In genomic region chr12:3414956-3415355, GRCm38 (mm10) we compare ENCODE assay signal across 24 mouse cellular contexts.
"Had no signal": no experiment of that assay in that cellular context is flagged by ENCODE, and none has a peak within 500 bp of the region (broad histone marks: within the 10 kb centered on the region; RNA-seq: fewer than 3 reads in every experiment).

No protein-coding gene starts in this region.

- H3K9me3 ChIP-seq: heart, embryonic 15.5 days; hindbrain, embryonic 13.5 days; hindbrain, embryonic 15.5 days; kidney, embryonic 15.5 days; limb, embryonic 10.5 days; liver, embryonic 13.5 days had no signal

- DNase-seq: gastrocnemius, postnatal 14 days; gastrocnemius, postnatal 36 days; heart, adult 11 months; heart, adult 2 months; heart, postnatal 14 days; heart, postnatal 36 days; kidney, adult 11 months; kidney, adult 2 months; kidney, adult 9 months; kidney, postnatal 14 days; kidney, postnatal 36 days; layer of hippocampus, adult 9-11 months; layer of hippocampus, postnatal 36 days; liver; liver, embryonic 13.5 days had no signal

- H3K36me3 ChIP-seq: heart, embryonic 15.5 days had no signal

- H3K4me1 ChIP-seq: heart, embryonic 13.5 days; heart, embryonic 15.5 days; hindbrain, embryonic 13.5 days; hindbrain, embryonic 15.5 days; kidney, embryonic 15.5 days; limb, embryonic 10.5 days; limb, embryonic 12.5 days; liver, embryonic 13.5 days had no signal

- H3K27ac ChIP-seq: heart, adult 2 months; heart, embryonic 13.5 days; heart, embryonic 15.5 days; hindbrain, embryonic 13.5 days; hindbrain, embryonic 15.5 days; hindbrain, postnatal 0 days; kidney, embryonic 15.5 days; kidney, postnatal 0 days; limb, embryonic 10.5 days; liver, embryonic 13.5 days had no signal

- H3K27me3 ChIP-seq: heart, embryonic 13.5 days; heart, embryonic 15.5 days; hindbrain, embryonic 13.5 days; hindbrain, embryonic 15.5 days; kidney, embryonic 15.5 days; limb, embryonic 12.5 days; liver, embryonic 13.5 days had no signal

- H3K4me3 ChIP-seq: heart, adult 2 months; heart, embryonic 13.5 days; heart, embryonic 15.5 days; hindbrain, embryonic 13.5 days; hindbrain, embryonic 15.5 days; kidney, embryonic 15.5 days; limb, embryonic 10.5 days; limb, embryonic 12.5 days; liver, embryonic 13.5 days had no signal

- H3K9ac ChIP-seq: heart, embryonic 13.5 days; heart, embryonic 15.5 days; hindbrain, embryonic 13.5 days; hindbrain, embryonic 15.5 days; kidney, embryonic 15.5 days; limb, embryonic 12.5 days; liver, embryonic 13.5 days had no signal
